Mouse (Mus musculus) megakaryocyte, embryonic 14.5 days (primary cell): ENCODE results near the gene 4930430F08Rik.

Source experiments
- FLI1 ChIP-seq: IDR thresholded peaks from 2 replicates; pipeline ENCODE4 v1.6.1; 2012; ENCODE audit warnings: low read length, inconsistent platforms, mixed read lengths
- GATA1 ChIP-seq: IDR thresholded peaks from 3 replicates; pipeline ENCODE4 v1.6.1; 2012; ENCODE audit warnings: mixed read lengths, low read length, inconsistent platforms, borderline replicate concordance

DNA sequence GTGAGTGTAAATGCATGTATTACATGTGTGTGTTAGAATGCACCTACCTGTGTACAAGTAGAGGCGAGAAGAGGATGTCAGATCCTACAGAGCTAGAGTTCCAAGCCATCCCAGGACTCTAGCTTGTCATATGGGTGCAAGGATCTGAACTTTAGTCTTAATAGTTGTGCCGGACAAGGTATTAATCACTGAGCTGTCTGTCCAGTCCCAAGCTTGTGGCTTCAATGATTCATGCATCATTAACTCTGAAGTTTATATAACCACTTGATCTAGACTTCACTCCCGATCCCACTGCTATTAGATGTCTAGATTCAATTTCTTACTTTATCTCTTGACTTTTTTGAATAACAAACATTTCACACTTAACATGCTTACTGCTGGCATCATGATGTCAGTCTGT, 8.1 kb upstream of the 4930430F08Rik start:
- TF ChIP-seq GATA1: no peak
- TF ChIP-seq FLI1: no peak
